Mouse (Mus musculus) cerebellum, postnatal 36 days (tissue): ENCODE results near the gene Ly6c2.
A peak's percentile ranks its signal among the peaks of the same experiment; 100 is the strongest.
"Not testable (repeated sequence)": the region's sequence is repeated elsewhere in the genome, so short reads cannot be mapped to it uniquely, and the experiment has no call there.

Source experiments
- DNase-seq, 2 experiments: peaks; one replicate each; pipeline ENCODE4 v3.0.0; 2021 to 2022; ENCODE audit warnings: mixed read lengths in 2 of 2

The Ly6c2 gene

DNA sequence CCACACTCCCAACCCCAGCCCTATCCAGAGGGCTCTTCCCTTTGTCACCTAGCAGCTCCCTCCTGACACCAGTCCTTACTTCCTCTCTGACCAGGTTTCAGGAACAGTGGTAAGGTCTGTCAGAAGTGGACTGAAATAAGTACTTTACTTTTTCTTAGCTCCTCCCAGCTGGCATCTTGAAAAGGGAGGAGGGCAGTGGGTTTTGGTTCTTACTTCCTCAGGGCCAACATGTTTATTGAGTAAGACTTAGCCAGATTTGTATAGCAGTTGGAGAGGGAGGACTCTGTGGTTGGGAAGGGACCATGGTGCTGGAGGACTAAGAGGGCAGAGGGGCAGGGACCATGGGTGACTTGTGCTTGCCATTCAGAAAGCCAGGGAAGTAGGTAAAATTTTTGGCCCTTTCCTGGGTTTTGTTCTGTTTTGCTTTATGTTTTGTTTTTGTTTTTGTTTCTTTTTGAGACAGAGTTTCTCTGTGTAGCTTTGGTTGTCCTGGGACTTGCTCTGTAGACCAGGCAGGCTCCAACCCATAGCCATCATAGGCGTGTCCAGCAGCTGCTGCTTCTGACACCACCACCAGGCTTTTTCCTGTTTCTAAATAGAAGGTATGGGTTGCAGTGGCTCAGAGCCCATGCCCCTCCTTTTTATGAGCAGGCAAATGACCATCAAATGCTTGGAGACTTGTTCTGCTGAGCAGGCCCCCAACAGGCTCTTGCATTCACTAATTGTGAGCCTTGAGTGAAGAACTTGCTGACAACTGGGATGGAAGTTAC lies at the start of gene Ly6c2:
Ly6c2 (minus strand) TSS at position 110 of the 770 bp plus-strand sequence.
- DNase-seq: not testable (repeated sequence)

DNA sequence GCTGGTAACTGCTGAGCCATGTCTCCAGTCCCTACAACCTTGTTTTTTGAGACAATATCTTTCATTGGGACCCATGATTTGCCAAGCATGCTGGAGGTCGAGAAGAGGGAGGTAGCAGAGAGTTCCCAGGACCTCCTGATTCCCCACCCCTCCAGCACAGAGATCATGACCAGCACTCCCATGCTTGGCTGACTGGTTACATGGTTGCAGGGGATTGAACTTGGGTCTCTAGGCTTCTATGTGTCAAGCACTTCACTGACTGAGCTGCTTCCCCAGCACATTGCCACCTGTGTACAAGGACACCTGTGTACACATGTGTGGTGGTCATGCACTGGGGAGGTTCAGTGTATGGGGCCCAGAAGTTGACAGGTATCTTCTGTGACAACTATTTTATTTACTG lies 45.9 kb upstream of the Ly6c2 start:
- DNase-seq: no peak

- no peak for DNase-seq
These were observed 43.2 kb upstream of the Ly6c2 start, which contains the start of gene Ly6g for GRCm38 (mm10) chr15:75154940-75155339. Ly6g (plus strand) TSS chr15:75155240.

DNA sequence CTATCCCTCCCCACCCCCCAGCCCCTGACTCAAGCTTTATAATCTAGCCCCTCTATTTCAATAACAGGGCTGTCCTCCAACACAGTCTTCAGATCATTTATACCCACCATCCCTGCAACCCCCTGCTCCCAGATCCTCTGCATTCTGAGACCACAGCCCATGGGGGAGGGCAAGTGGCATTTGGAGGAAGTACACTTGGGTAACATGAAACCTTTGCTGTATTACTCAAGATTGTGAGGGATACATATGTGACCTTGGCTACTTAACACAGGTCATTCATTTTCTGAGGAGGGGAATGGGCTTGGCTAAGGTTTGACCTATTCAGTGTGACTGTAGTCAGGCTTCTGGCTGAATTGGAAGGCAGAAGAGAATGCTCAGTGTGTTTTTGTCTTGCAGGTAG lies 41.3 kb upstream of the Ly6c2 start:
- no peak for DNase-seq

DNA sequence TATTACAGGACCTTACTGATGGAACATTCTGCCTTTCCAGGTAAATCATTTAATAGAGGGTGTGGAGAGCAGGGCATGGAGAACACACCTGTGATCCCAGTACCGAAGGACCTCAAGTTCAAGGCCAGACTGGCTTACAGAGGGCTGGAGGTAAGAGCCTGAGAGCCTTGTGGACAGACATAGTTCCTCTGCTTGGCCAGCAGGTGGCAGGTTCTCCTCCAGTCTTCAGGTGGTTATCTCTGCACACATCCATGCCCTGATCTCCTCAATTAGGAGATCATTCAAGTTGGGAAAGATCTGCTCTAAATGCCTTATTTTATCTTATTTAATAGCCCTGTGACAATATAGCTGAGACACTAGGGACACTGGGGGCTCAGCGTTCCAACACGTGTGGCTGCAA lies 32.0 kb upstream of the Ly6c2 start:
- no peak for DNase-seq

DNA sequence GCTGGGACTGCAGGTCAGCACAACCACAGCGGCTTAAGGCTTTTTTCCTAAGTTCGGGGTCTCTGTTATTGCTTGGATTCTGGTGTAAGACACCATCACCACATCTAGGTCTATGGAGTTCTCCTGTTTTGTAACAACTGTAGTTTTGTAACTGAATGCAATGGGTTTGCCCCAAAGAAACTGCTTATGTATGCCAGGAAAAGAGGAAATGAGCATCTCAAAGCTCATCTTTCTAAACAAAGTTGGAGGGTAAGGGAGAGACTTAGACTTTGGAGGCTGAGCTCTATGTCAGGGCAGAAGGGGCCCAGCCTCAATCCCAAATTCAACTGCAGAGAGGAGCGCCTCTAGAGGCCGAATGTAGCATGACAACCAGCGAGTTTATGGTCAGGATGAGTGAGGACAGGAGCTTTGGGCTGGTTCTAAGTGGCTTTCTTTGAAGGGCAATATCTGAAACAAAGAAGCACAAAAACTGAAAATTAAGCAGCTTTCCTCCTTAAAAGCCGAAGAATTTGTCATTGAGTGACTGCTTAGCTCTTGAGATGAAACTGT lies 30.1 kb upstream of the Ly6c2 start:
- peak in 1 of 2 experiments; percentile 3 for DNase-seq

- not testable (repeated sequence) for DNase-seq
These were observed 26.0 kb upstream of the Ly6c2 start for GRCm38 (mm10) chr15:75137739-75138138.

GRCm38 (mm10) chr15:75135090-75135783 lies 23.5 kb upstream of the Ly6c2 start:
- not testable (repeated sequence) for DNase-seq

GRCm38 (mm10) chr15:75132346-75132745 lies 20.6 kb upstream of the Ly6c2 start:
- not testable (repeated sequence) for DNase-seq

DNA sequence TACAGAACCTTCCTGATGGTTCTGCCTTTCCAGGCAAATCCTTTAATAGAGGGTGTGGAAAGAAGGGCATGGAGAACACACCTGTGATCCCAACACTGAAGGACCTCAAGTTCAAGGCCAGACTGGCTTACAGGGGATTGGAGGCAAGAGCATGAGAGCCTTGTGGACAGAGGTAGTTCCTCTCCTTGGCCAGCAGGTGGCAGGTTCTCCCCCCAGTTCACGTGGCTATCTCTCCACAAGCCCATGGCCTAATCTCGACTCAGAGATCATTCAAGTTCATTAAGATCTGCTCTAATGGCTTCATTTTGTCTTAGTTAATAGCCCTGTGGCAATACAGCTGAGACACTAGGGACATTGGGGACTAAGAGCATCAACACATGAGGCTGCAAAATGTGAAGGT lies 8.3 kb upstream of the Ly6c2 start:
- no peak for DNase-seq

DNA sequence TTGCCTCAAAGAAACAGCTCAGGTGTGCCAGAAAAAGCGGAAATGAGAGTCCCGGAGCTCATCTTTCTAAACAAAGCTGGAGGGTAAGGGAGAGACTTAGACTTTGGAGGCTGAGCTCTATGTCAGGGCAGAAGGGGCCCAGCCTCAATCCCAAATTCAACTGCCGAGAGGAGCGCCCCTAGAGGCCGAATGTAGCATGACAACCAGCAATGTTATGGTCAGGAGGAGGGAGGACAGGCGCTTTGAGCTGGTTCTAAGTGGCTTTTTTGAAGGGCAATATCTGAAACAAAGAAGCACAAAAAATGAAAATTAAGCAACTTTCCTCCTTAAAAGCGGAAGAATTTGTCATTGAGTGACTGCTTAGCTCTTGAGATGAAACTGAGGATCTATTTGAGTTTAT lies 7.0 kb upstream of the Ly6c2 start:
- peak; percentile 12 to 25 for DNase-seq

DNA sequence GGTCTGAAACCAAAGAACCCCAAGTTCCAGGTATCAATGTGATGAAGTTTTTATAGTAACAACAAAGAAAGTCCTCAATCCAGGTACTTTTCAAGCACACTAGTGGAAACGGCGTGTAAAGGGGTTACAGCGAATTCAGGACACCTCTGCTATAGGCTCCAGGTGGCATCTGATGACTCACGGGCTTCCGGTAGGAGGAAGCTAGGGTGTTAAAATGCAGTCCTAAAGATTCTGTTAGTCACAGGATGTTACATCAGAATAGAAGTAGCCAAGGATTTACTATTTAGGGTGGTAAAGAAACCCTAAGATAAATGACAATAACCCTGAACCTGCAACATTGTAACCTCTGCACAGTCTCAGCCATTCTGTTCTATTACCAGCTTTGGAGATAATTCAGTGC lies 5.7 kb upstream of the Ly6c2 start:
- not testable (repeated sequence) for DNase-seq

- DNase-seq: no peak
These were observed 4.8 kb upstream of the Ly6c2 start for GRCm38 (mm10) chr15:75116525-75116924.

- DNase-seq: not testable (repeated sequence)
These were observed 1.3 kb downstream of the Ly6c2 start for GRCm38 (mm10) chr15:75110424-75110823.

- DNase-seq: no peak
These were observed 12.5 kb downstream of the Ly6c2 start for GRCm38 (mm10) chr15:75099261-75099660.

DNA sequence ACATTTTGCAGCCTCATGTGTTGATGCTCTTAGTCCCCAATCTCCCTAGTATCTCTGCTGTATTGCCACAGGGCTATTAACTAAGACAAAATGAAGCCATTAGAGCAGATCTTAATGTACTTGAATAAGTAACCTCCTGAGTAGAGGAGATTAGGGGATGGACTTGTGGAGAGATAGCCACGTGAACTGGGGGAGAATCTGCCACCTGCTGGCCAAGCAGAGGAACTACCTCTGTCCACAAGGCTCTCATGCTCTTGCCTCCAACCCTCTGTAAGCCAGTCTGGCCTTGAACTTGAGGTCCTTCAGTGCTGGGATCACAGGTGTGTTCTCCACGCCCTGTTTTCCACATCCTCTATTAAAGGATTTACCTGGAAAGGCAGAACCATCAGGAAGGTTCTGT lies 23.7 kb downstream of the Ly6c2 start:
- DNase-seq: peak in 1 of 2 experiments; percentile 12

DNA sequence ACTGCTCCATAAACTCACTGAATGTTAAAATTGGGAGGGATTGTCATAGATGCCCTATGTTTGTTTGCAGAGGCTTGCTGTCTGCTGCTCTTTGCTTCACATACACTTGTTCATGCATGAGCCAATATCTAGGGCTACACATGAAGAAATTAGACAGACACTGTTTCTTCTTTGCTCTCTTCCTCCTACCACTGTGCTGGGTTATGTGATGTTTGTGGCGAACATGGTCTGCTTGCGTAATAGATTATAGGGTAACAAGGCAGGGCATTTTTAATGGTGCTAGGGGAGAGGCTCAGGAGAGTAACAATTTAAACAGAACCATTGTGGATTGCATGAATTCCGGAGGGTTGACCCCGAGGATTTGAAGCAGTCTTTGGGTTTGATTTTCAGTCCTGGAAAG lies 41.8 kb downstream of the Ly6c2 start:
- no peak for DNase-seq

DNA sequence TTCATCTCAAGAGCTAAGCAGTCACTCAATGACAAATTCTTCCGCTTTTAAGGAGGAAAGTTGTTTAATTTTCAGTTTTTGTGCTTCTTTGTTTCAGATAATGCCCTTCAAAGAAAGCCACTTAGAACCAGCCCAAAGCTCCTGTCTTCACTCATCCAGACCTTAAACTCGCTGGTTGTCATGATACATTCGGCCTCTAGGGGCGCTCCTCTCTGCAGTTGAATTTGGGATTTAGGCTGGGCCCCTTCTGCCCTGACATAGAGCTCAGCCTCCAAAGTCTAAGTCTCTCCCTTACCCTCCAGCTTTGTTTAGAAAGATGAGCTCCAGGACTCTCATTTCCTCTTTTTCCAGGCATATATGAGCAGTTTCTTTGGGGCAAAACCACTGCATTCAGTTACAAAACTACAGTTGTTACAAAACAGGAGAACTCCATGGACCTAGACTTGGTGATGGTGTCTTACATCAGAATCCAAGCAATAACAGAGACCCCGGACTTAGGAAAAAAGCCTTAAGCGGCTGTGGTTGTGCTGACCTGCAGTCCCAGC lies 49.7 kb downstream of the Ly6c2 start:
- DNase-seq: peak; percentile 56 to 65

- peak; percentile 28 to 35 for DNase-seq
These were observed 51.3 kb downstream of the Ly6c2 start for GRCm38 (mm10) chr15:75060505-75060904.
